Mouse (Mus musculus) embryonic facial prominence, embryonic 10.5 days (tissue): ENCODE results near the gene Gm10251. TPM values are rescaled to one million over a fixed set of nuclear protein-coding genes. Genes with fewer than 3 reads are reported as not detected.
"Not testable (repeated sequence)": the region's sequence is repeated elsewhere in the genome, so short reads cannot be mapped to it uniquely, and the experiment has no call there.

Source experiments
- DNase-seq: peaks from one replicate; pipeline ENCODE4 v3.0.0-alpha.2; 2017; ENCODE audit warnings: low spot score
- H3K27ac ChIP-seq: fragments of 300-500 bp; sonication (generic); replicated peaks from 2 replicates; pipeline ENCODE4 v1.5.1; 2016; ENCODE audit warnings: mild to moderate bottlenecking
- H3K27me3 ChIP-seq: fragments of 300-500 bp; sonication (generic); replicated peaks from 2 replicates; pipeline ENCODE4 v1.6.1; 2016; ENCODE audit warnings: low read depth, mild to moderate bottlenecking; ENCODE audit not compliant: poor library complexity, severe bottlenecking
- H3K36me3 ChIP-seq: fragments of 300-500 bp; sonication (generic); replicated peaks from 2 replicates; pipeline ENCODE4 v1.6.1; 2016; ENCODE audit warnings: mild to moderate bottlenecking, moderate library complexity
- H3K4me1 ChIP-seq: fragments of 300-500 bp; sonication (generic); 2 replicates; pipeline ENCODE4 v1.6.1; 2016
- H3K4me3 ChIP-seq: fragments of 300-500 bp; sonication (generic); 2 replicates; pipeline ENCODE4 v1.5.1; 2016; ENCODE audit warnings: mild to moderate bottlenecking, moderate library complexity
- H3K9me3 ChIP-seq: fragments of 300-500 bp; sonication (generic); 2 replicates; pipeline ENCODE4 v1.6.1; 2016; ENCODE audit warnings: mild to moderate bottlenecking
- WGBS: fragments of 180-500 bp; shearing (Covaris S2); methylation state at CpG from one replicate; pipeline ENCODE4 v1.1.7; 2016; 5-methylcytosine and 5-hydroxymethylcytosine counted together
- polyA plus RNA-seq: library from polyadenylated mRNA; unstranded; fragments of >200 nt; fragmentation: Nextera tagmentation; extraction: Ambion mirVana; gene quantifications from 2 replicates; pipeline ENCODE4 v1.2.1, GENCODE M21; 2016

Gm10251 gene
- not detected in 2 replicates for polyA plus RNA-seq

GRCm38 (mm10) chr14:6684070-6684469 is at the start of gene Gm10251:
Gm10251 (minus strand) TSS chr14:6684170.
- H3K4me1 ChIP-seq, H3K9me3 ChIP-seq, H3K27ac ChIP-seq, DNase-seq, H3K36me3 ChIP-seq, H3K27me3 ChIP-seq, H3K4me3 ChIP-seq: not testable (repeated sequence)
- WGBS = no CpG with 5 or more reads among the region's 1 CpGs

DNA sequence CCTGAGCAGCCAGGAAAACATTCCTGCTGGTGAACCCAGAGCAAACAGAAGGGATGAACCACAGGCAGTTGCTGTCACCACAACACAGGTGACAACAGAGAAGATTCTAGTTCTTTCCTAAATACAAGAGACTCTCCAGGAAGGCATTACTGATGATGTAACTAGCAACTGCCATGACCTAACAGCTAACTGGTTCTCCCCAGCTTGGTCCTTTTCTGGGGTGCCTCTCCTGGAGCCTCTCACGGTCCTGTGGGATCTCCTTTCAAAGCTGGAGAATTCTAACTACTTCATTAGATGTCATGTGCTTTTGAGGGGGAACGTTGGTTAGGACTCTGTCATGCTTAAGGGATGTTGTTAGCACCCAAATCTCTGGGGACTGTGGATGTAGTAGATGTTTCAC is 36.2 kb upstream of the Gm10251 start, which contains the start of gene Gm8050:
Gene Gm8050, minus strand, starts transcription at position 101 of the 400 bp plus-strand sequence.
- H3K4me1 ChIP-seq, H3K27ac ChIP-seq, DNase-seq, H3K4me3 ChIP-seq, H3K27me3 ChIP-seq, H3K36me3 ChIP-seq, H3K9me3 ChIP-seq: not testable (repeated sequence)
- 68% methylated on average over 1 of the region's 2 CpGs for WGBS

DNA sequence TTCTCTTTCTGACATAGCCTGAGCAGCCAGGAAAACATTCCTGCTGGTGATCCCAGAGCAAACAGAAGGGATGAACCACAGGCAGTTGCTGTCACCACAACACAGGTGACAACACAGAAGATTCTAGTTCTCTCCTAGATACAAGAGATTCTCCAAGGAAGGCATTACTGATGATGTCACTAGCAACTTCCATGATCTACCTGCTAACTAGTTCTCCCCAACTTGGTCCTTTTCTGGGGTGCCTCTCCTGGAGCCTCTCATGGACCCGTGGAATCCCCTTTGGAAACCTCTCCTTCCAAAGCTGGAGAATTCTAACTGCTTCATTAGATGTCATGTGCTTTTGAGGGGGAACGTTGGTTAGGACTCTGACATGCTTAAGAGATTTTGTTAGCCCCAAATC is 61.7 kb downstream of the Gm10251 start, which contains the start of gene Gm3460:
Gene Gm3460, minus strand, starts transcription at position 101 of the 400 bp plus-strand sequence.
- not testable (repeated sequence) for H3K4me3 ChIP-seq, H3K27me3 ChIP-seq, H3K27ac ChIP-seq, H3K36me3 ChIP-seq, H3K9me3 ChIP-seq, DNase-seq, H3K4me1 ChIP-seq
- 73% methylated on average over 1 of the region's 2 CpGs for WGBS

DNA sequence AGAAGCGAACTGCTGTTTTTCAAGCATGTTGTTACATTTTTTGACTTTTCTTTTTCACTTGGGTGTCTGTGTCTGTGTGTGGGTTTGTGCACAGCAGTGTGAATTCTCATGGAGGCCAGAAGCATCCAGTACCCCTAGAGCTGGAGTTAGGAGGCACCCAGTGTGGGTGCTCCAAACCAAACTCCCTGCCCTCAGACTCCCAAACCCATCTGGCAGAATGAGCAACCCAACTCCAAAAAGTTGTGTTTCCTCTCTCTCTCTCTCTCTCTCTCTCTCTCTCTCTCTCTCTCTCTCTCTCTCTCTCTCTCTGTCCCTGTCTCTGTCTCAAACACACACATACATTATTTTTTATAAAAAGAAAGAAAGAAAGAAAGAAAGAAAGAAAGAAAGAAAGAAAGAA is 77.5 kb downstream of the Gm10251 start:
- not testable (repeated sequence) for H3K4me3 ChIP-seq, DNase-seq, H3K4me1 ChIP-seq, H3K27me3 ChIP-seq, H3K36me3 ChIP-seq, H3K27ac ChIP-seq, H3K9me3 ChIP-seq
- no CpG with 5 or more reads among the region's 1 CpGs for WGBS

DNA sequence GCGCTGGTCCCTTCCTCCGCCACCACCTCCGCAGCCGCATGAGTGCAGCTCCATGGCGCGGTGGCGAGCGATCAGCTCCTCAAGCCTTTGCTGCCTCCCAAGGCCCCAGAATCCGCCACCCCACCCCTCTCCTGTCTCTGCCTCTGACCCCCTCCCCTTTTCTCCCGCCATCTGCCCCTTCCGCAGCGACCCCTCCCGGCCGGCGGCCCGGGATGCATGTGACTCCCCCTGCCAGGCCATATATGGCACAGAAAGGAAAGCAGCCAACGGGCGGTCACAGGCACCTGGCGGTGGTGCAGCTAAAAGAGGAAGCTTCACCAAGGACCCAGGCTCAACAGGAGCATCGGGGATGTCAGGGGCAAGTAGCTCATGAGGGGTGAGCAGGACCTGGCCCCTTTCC is 79.0 kb downstream of the Gm10251 start:
- not testable (repeated sequence) for H3K9me3 ChIP-seq, H3K36me3 ChIP-seq, H3K4me1 ChIP-seq, H3K27me3 ChIP-seq
- Histone ChIP-seq H3K27ac (peak overlapping the region; percentile 57; the same call in 1 of the 2 replicates), H3K4me3 (peak overlapping the region; percentile 54)
- WGBS = 3% methylated on average over 19 of the region's 20 CpGs
- DNase-seq = peak; percentile 77

- not testable (repeated sequence) for H3K36me3 ChIP-seq, H3K4me1 ChIP-seq, H3K9me3 ChIP-seq, H3K27me3 ChIP-seq
- H3K4me3 ChIP-seq = peak overlapping the region; percentile 54
- WGBS = 6% methylated on average over 18 of the region's 20 CpGs
- H3K27ac ChIP-seq = peak overlapping the region; percentile 57; the same call in 1 of the 2 replicates
- peak; percentile 32 for DNase-seq
These were observed 79.4 kb downstream of the Gm10251 start for GRCm38 (mm10) chr14:6604551-6604950.

- H3K4me1 ChIP-seq, H3K36me3 ChIP-seq, H3K9me3 ChIP-seq, H3K27ac ChIP-seq, H3K4me3 ChIP-seq, DNase-seq, H3K27me3 ChIP-seq: not testable (repeated sequence)
- 18% methylated on average over 1 of the region's 2 CpGs for WGBS
These were observed 93.5 kb downstream of the Gm10251 start, which contains the start of gene Gm3629 for GRCm38 (mm10) chr14:6590513-6590912. Gm3629 (minus strand) TSS chr14:6590613.

Other genes with a start within 250 kb of the Gm10251 start
- not detected in 2 replicates for gene Gm3594, start 239.6 kb downstream of the Gm10251 start, polyA plus RNA-seq
- gene Gm8356, start 146.9 kb downstream of the Gm10251 start, polyA plus RNA-seq = not detected in 2 replicates
- gene Gm3629, start 93.6 kb downstream of the Gm10251 start, polyA plus RNA-seq = 0.39 TPM in 1 of 2 replicates, not detected in the other
- not detected in 2 replicates for gene Gm3460, start 61.8 kb downstream of the Gm10251 start, polyA plus RNA-seq
- gene Gm8050, start 36.1 kb upstream of the Gm10251 start, polyA plus RNA-seq = not detected in 2 replicates
- 4.9 and 6.1 TPM in 2 replicates for gene Gm3636, start 58.2 kb upstream of the Gm10251 start, polyA plus RNA-seq
- not detected in 2 replicates for gene Gm8362, start 90.2 kb upstream of the Gm10251 start, polyA plus RNA-seq
- 0.09 TPM in 1 of 2 replicates, not detected in the other for gene Gm3642, start 156.1 kb upstream of the Gm10251 start, polyA plus RNA-seq
- 1.9 and 2.2 TPM in 2 replicates for gene Gm3667, start 205.8 kb upstream of the Gm10251 start, polyA plus RNA-seq